Mouse (Mus musculus) intestine, postnatal 0 days (tissue): ENCODE results near the gene Mov10l1. TPM values are rescaled to one million over a fixed set of nuclear protein-coding genes. Genes with fewer than 3 reads are reported as not detected.

ENCODE experiments used
- ATAC-seq: fragments of 200-750 bp; cut with Nextera tagmentation; 2 replicates; pipeline ENCODE4 v1.8.0; 2017; ENCODE audit warnings: mild to moderate bottlenecking, moderate TSS enrichment, moderate library complexity
- H3K27ac ChIP-seq: fragments of 300-500 bp; sonication (generic); 2 replicates; pipeline ENCODE4 v1.5.1; 2014; ENCODE audit warnings: mild to moderate bottlenecking, low read depth, low read length, moderate library complexity
- H3K27me3 ChIP-seq: fragments of 300-500 bp; sonication (generic); replicated peaks from 2 replicates; pipeline ENCODE4 v1.6.1; 2014; ENCODE audit warnings: low read length, mixed read lengths; ENCODE audit not compliant: control insufficient read depth, insufficient read depth
- H3K36me3 ChIP-seq: fragments of 300-500 bp; sonication (generic); 2 replicates; pipeline ENCODE4 v1.6.1; 2014; ENCODE audit warnings: mild to moderate bottlenecking, moderate library complexity; ENCODE audit not compliant: control insufficient read depth, insufficient read depth
- H3K4me1 ChIP-seq: fragments of 300-500 bp; sonication (generic); replicated peaks from 2 replicates; pipeline ENCODE4 v1.6.1; 2014; ENCODE audit warnings: antibody characterized with exemption, low read length, mixed read lengths; ENCODE audit not compliant: control insufficient read depth, insufficient read depth
- H3K4me2 ChIP-seq: fragments of 300-500 bp; sonication (generic); replicated peaks from 2 replicates; pipeline ENCODE4 v1.6.1; 2014; ENCODE audit warnings: low read depth, mild to moderate bottlenecking, moderate library complexity
- H3K4me3 ChIP-seq: fragments of 300-500 bp; sonication (generic); 2 replicates; pipeline ENCODE4 v1.5.1; 2014; ENCODE audit warnings: low read depth, low read length
- H3K9ac ChIP-seq: fragments of 300-500 bp; sonication (generic); 2 replicates; pipeline ENCODE4 v1.6.1; 2014; ENCODE audit warnings: mild to moderate bottlenecking, low read depth, low read length
- H3K9me3 ChIP-seq: fragments of 300-500 bp; sonication (generic); 2 replicates; pipeline ENCODE4 v1.6.1; 2016; ENCODE audit warnings: mixed run types; ENCODE audit not compliant: control insufficient read depth
- CTCF ChIP-seq: sonication (generic); IDR thresholded peaks from 2 replicates; pipeline ENCODE4 v1.5.1; 2016; ENCODE audit warnings: low read depth, mild to moderate bottlenecking, control low read depth, antibody characterized with exemption, moderate library complexity
- WGBS: fragments of 180-500 bp; shearing (Covaris S2); extraction: QIAGEN DNeasy Blood & Tissue Kit; methylation state at CpG from one replicate; pipeline ENCODE4 v1.1.7; 2014; 5-methylcytosine and 5-hydroxymethylcytosine counted together
- polyA plus RNA-seq: library from polyadenylated mRNA; unstranded; fragments of >200 nt; fragmentation: Nextera tagmentation; extraction: Ambion mirVana; gene quantifications from 2 replicates; pipeline ENCODE4 v1.2.1, GENCODE M21; 2015

Mov10l1 gene
- polyA plus RNA-seq, 1 experiment from 2014 or later = not detected

GRCm38 (mm10) chr15:89100823-89101222 lies 118.1 kb downstream of the Mov10l1 start:
- no peak for ATAC-seq
- Histone ChIP-seq H3K9me3 (no peaks in the 10 kb centered on the region), H3K4me1 (no peaks in the 10 kb centered on the region), H3K9ac (no peak overlapping the region), H3K27ac (no peak overlapping the region), H3K4me2 (no peak overlapping the region), H3K27me3 (no peaks in the 10 kb centered on the region), H3K4me3 (no peak overlapping the region), H3K36me3 (peaks cover 95% of the 10 kb centered on the region)
- no peak for TF ChIP-seq CTCF
- 86% methylated on average over 12 of the region's 12 CpGs for WGBS

GRCm38 (mm10) chr15:89102646-89103045 lies 119.9 kb downstream of the Mov10l1 start:
- no peak for ATAC-seq
- no peak overlapping the region for H3K4me3 ChIP-seq
- H3K9me3 ChIP-seq = no peaks in the 10 kb centered on the region
- no peaks in the 10 kb centered on the region for H3K4me1 ChIP-seq
- peaks cover 93% of the 10 kb centered on the region for H3K36me3 ChIP-seq
- TF ChIP-seq CTCF = no peak
- H3K9ac ChIP-seq = no peak overlapping the region
- H3K27me3 ChIP-seq = no peaks in the 10 kb centered on the region
- 80% methylated on average over 5 of the region's 5 CpGs for WGBS
- no peak overlapping the region for H3K27ac ChIP-seq
- H3K4me2 ChIP-seq = no peak overlapping the region

- Histone ChIP-seq H3K4me3 (no peak overlapping the region), H3K4me1 (no peaks in the 10 kb centered on the region), H3K9me3 (no peaks in the 10 kb centered on the region), H3K27ac (no peak overlapping the region), H3K36me3 (peaks cover 93% of the 10 kb centered on the region), H3K9ac (no peak overlapping the region), H3K27me3 (no peaks in the 10 kb centered on the region), H3K4me2 (no peak overlapping the region)
- TF ChIP-seq CTCF = no peak
- ATAC-seq = no peak
- 88% methylated on average over 10 of the region's 10 CpGs for WGBS
Observed at GRCm38 (mm10) chr15:89103921-89104320, 121.2 kb downstream of the Mov10l1 start.

- Histone ChIP-seq H3K36me3 (peaks cover 93% of the 10 kb centered on the region), H3K27ac (no peak overlapping the region), H3K4me2 (no peak overlapping the region), H3K27me3 (no peaks in the 10 kb centered on the region), H3K9me3 (no peaks in the 10 kb centered on the region), H3K4me3 (no peak overlapping the region), H3K4me1 (no peaks in the 10 kb centered on the region), H3K9ac (no peak overlapping the region)
- no peak for ATAC-seq
- no peak for TF ChIP-seq CTCF
- WGBS = 93% methylated on average over 8 of the region's 8 CpGs
Observed at GRCm38 (mm10) chr15:89104425-89104824, 121.7 kb downstream of the Mov10l1 start.

Other genes starting within 250 kb of the Mov10l1 start
- gene Brd1, start 248.7 kb upstream of the Mov10l1 start, polyA plus RNA-seq = 11.4 and 13.3 TPM in 2 replicates
- 4.9 and 5.1 TPM in 2 replicates for gene Zbed4, start 231.2 kb upstream of the Mov10l1 start, polyA plus RNA-seq
- 7.3 and 8.4 TPM in 2 replicates for gene Alg12, start 163.6 kb upstream of the Mov10l1 start, polyA plus RNA-seq
- gene Creld2, start 163.3 kb upstream of the Mov10l1 start, polyA plus RNA-seq = 67.8 and 67.9 TPM in 2 replicates
- gene Pim3, start 120.7 kb upstream of the Mov10l1 start, polyA plus RNA-seq = 28.0 and 36.8 TPM in 2 replicates
- not detected in 2 replicates for gene Ttll8, start 28.5 kb upstream of the Mov10l1 start, polyA plus RNA-seq
- not detected in 2 replicates for gene Mlc1, start 3.9 kb upstream of the Mov10l1 start, polyA plus RNA-seq
- 0.26 and 0.48 TPM in 2 replicates for gene Panx2, start 76.8 kb downstream of the Mov10l1 start, polyA plus RNA-seq
- 32.5 and 33.0 TPM in 2 replicates for gene Trabd, start 92.2 kb downstream of the Mov10l1 start, polyA plus RNA-seq
- 9.6 and 10.4 TPM in 2 replicates for gene Selenoo, start 106.2 kb downstream of the Mov10l1 start, polyA plus RNA-seq
- gene Tubgcp6, start 140.2 kb downstream of the Mov10l1 start, polyA plus RNA-seq = 3.6 and 4.2 TPM in 2 replicates
- gene Hdac10, start 145.8 kb downstream of the Mov10l1 start, polyA plus RNA-seq = 7.6 and 8.6 TPM in 2 replicates
- gene Mapk12, start 157.8 kb downstream of the Mov10l1 start, polyA plus RNA-seq = 2.3 and 2.7 TPM in 2 replicates
- 1.6 and 1.9 TPM in 2 replicates for gene Mapk11, start 166.7 kb downstream of the Mov10l1 start, polyA plus RNA-seq
- gene Plxnb2, start 197.9 kb downstream of the Mov10l1 start, polyA plus RNA-seq = 71.5 and 74.0 TPM in 2 replicates
- gene Dennd6b, start 213.6 kb downstream of the Mov10l1 start, polyA plus RNA-seq = 3.2 and 3.4 TPM in 2 replicates
- gene Ppp6r2, start 228.6 kb downstream of the Mov10l1 start, polyA plus RNA-seq = 17.7 and 21.3 TPM in 2 replicates